Mouse (Mus musculus) bone marrow macrophage, adult 2 months (primary cell): ENCODE measurements around the gene Iqch.

ENCODE experiments used
- CTCF ChIP-seq: IDR thresholded peaks from 2 replicates; pipeline ENCODE4 v1.5.1; 2012; ENCODE audit warnings: low read depth, mild to moderate bottlenecking, low read length, moderate library complexity
- POLR2A ChIP-seq: IDR thresholded peaks from 2 replicates; pipeline ENCODE4 v1.6.1; 2012; ENCODE audit warnings: mild to moderate bottlenecking, low read depth, low read length, borderline replicate concordance

- TF ChIP-seq CTCF (no peak), POLR2A (no peak)
Measured at GRCm38 (mm10) chr9:63420396-63420795, 181.9 kb downstream of the Iqch start.
